Mouse (Mus musculus) thymus, postnatal 14 days (tissue): Measurements from ENCODE around the gene Olfr46.
"Not testable (repeated sequence)": the region's sequence is repeated elsewhere in the genome, so short reads cannot be mapped to it uniquely, and the experiment has no call there.

Experiments
- DNase-seq: peaks from one replicate; pipeline ENCODE4 v3.0.0; 2021

The Olfr46 gene

DNA sequence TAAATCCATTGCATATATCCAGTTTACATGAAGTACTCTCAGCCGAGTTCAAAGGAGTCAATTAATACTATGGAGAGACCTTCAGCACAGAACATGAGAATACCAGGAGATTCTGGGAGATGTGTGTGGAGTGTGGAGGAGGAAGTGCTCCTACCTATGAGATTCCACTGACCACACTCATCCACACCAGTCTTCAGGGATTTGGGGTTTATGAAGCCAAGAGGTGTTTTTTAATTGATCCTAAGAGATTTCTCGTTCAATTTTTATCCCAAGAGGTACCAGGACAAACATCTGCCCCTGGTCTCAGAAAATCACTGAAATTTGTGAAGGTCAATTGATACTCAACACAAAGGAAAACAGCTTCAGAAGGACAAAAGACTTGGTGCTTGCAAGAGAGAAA lies at the start of gene Olfr46:
TSS of gene Olfr46 (plus strand) at position 301 of the 400 bp plus-strand sequence.
- not testable (repeated sequence) for DNase-seq

DNA sequence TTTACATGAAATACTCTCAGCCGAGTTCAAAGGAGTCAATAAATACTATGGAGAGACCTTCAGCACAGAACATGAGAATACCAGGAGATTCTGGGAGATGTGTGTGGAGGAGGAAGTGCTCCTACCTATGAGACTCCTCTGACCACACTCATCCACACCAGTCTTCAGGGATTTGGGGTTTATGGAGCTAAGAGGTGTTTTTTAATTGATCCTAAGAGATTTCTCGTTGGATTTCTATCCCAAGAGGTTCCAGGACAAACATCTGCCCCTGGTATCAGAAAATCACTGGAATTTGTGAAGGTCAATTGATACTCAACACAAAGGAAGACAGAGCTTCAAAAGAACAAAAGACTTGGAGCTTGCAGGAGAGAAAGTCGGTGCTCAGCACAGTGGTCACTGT lies 33.5 kb upstream of the Olfr46 start, which contains the start of gene Olfr538:
TSS of gene Olfr538 (plus strand) at position 301 of the 400 bp plus-strand sequence.
- DNase-seq = no peak

DNA sequence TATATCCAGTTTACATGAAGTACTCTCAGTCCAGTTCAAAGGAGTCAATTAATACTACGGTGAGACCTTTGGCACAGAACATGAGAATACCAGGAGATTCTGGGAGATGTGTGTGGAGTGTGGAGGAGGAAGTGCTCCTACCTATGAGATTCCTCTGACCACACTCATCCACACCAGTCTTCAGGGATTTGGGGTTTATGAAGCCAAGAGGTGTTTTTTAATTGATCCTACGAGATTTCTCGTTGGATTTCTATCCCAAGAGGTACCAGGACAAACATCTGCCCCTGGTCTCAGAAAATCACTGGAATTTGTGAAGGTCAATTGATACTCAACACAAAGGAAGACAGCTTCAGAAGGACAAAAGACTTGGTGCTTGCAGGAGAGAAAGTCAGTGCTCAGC lies 27.6 kb downstream of the Olfr46 start, which contains the start of gene Olfr61:
TSS of gene Olfr61 (plus strand) at position 301 of the 400 bp plus-strand sequence.
- DNase-seq = not testable (repeated sequence)

DNA sequence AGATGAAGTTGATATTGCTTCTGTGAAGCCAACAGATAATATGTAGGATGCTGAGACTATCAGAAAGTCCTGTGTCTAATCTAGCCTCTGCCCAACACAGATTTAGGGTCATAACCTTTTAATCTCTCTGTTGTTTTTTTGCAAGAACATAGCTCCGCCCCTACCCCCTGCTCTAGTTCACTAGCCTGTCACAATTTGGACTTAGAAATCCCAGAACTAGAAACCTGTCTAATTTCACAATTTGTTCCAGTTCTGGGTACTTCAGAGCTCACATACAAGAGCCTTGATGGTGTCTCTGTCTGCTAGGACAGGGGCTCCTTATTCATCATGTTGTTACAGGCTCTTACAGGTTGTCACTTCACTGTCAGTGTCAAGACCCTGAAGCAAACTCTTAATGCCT lies 29.5 kb downstream of the Olfr46 start:
- DNase-seq = no peak

DNA sequence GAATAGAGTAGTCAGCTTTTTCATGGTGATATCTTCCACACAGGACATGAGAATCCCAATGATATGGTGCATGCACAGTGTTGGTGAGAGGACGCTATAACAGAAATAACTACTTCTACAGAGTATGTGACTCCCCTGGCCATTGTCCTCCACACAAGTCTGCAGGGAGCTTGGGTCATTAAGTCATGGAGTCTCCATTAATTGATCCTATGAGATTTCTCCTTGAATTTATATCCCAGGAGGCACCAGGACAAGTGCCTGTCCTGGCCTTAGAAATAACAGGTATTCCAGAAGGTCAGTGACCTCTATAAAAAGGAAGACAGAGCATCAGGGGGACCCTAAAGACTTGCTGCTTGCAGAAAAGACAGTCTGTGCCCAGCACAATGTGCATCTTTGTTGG lies 45.1 kb downstream of the Olfr46 start, which contains the start of gene Olfr53:
TSS of gene Olfr53 (plus strand) at position 301 of the 400 bp plus-strand sequence.
- no peak for DNase-seq

DNA sequence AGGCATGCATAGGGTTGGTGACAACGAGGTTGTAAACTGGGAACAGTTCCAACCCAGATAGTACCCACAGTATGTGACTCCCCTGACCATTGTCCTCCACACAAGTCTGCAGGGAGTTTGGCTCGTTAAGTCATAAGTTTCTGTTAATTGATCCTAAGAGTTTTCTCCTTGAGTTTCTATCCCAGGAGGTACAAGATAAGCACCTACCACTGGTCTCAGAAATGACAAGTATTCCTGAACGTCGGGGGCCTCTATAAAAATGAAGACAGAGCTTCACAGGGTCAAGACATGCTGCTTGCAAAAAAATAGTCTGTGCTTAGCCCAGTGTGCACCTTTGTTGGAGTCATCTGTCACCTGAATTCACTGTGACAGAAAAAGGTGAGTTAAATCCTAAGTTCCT lies 58.6 kb downstream of the Olfr46 start, which contains the start of gene Olfr539:
TSS of gene Olfr539 (plus strand) at position 301 of the 400 bp plus-strand sequence.
- DNase-seq = no peak
